Mouse (Mus musculus): ENCODE results near the gene Abraxas2. TPM values are rescaled to one million over a fixed set of nuclear protein-coding genes. Genes with fewer than 3 reads are reported as not detected.
A peak's percentile ranks its signal among the peaks of the same experiment; 100 is the strongest.

Abraxas2 gene
- polyA plus RNA-seq, 1 experiment from 2014 or later: 73.6 TPM

DNA sequence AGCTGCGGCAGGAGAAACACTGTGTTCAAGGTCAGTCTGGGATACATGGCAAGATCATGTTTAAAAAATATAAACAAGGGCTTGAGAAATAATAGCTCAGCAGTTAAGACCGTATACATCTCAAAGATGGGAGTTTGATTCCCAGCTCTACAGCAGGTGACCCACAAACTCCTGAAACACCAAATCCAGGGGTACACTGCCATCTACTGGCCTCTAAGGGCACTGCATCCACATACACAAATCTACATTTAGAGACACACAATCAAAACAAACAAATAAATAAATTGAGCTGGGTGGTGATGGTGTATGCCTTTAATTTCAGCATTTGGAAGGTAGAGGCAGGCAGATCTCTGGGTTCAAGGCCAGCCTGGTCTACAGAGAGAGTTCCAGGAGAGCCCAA lies 39.2 kb downstream of the Abraxas2 start:
- Histone ChIP-seq H3K4me3 (ENCODE audit: inconsistent target) (no peak overlapping the region), H3K27ac (no peak overlapping the region), H3K79me2 (ENCODE audit: inconsistent target) (no peaks in the 10 kb centered on the region), H3K36me3 (ENCODE audit: inconsistent target) (no peaks in the 10 kb centered on the region)
- 88% methylated on average over 2 of the region's 2 CpGs for WGBS (ENCODE audit: missing documents)

DNA sequence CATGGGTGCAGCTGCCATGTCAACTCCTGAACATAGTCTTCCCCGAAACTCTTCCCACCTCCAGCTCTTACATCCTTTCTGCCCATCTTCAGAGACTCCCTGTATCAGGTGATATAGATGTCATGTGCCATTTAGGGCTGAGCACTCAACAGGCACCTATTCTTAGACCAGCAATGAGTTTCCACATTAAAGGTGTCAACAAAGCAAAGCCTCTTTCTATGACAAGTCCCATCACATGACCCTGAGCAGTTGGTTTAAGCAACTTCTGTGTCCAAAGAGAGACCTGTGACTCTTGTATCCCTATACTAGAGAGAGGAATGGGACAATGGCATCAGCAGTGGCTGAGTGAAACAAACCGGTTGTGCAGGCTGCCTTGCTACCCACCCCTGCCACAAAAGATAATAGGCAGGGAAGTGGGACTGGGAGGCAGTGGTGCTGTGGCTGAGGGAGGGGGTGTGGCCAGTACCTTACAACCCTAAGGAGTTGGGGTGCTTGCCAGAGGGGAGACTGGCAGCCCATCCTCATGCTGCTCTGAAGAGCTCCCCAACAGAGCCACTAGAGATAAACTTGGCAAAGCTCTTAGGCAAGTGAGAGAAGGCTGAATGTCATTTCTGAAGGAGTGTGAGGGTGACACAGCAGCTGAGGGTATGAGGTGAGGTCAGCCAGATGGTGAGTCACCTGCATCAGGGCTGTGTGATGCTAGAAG lies 42.0 kb downstream of the Abraxas2 start:
- H3K4me3 ChIP-seq (ENCODE audit: inconsistent target): no peak overlapping the region
- H3K27ac ChIP-seq: no peak overlapping the region
- no peaks in the 10 kb centered on the region for H3K79me2 ChIP-seq (ENCODE audit: inconsistent target)
- WGBS (ENCODE audit: missing documents): 64% methylated on average over 2 of the region's 2 CpGs
- H3K36me3 ChIP-seq (ENCODE audit: inconsistent target): no peaks in the 10 kb centered on the region

DNA sequence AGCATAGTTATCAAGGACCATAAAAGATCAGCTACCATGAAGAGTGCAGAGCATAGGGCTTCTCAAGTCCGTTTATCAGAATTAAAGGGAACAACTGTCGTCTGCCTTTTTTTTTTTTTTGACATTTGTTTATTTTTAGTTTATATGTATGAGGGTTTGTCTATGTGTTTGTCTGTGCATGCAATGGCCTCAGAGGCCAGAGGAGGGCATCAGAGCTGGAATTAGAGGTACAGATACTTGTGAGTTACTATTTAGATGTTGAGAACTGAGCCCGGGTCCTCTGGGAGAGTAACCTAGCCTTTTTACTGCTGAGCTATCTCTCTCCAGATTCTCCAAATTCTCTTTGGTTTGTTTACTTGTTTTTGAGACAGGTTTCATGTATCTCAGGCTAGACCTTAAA lies 44.8 kb downstream of the Abraxas2 start:
- Histone ChIP-seq H3K27ac (no peak overlapping the region), H3K4me3 (ENCODE audit: inconsistent target) (no peak overlapping the region), H3K79me2 (ENCODE audit: inconsistent target) (no peaks in the 10 kb centered on the region), H3K36me3 (ENCODE audit: inconsistent target) (no peaks in the 10 kb centered on the region)
- WGBS (ENCODE audit: missing documents): 82% methylated on average over 3 of the region's 3 CpGs

DNA sequence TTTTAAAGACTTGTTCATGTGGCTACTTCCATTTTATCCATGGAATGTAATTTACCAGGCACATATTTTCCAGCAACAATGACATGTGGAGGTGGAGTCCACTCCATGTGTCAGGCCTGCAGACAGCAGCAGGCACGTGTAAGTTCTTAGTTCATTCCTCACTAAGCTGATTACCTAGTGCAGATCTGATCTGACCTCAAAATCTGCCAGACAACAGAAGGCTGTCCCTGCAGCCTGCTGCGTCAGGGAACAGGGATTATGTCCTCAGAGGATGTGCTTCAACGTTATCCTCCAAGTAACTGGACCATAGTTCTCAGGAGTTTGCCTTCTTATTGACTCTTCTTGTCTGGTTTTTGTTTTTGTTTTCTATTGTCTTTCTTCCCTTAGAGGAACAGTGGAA lies 62.9 kb downstream of the Abraxas2 start:
- no peak overlapping the region for H3K27ac ChIP-seq
- H3K4me3 ChIP-seq (ENCODE audit: inconsistent target): no peak overlapping the region
- 87% methylated on average over 3 of the region's 3 CpGs for WGBS (ENCODE audit: missing documents)
- no peaks in the 10 kb centered on the region for H3K36me3 ChIP-seq (ENCODE audit: inconsistent target)
- no peaks in the 10 kb centered on the region for H3K79me2 ChIP-seq (ENCODE audit: inconsistent target)

DNA sequence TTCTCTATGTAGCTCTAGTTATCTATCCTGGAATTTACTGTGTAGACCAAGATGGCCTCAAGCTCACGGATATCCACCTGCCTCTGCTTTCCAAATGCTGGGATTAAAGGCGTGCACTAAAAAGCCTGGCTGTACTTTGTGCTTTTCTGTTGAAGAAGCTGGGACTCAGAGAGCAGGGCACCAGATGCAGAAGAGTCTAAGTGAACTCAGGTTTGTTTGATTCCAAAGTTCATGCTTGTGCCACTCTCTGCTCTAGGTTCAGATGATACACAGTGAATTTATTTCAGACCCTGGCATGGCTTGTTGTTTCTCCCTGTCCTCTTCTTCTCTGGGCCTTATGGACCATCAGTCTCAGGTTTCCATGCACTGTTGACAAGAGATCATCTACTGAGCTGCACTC lies 66.2 kb downstream of the Abraxas2 start:
- 91% methylated on average over 2 of the region's 2 CpGs for WGBS (ENCODE audit: missing documents)
- Histone ChIP-seq H3K4me3 (ENCODE audit: inconsistent target) (no peak overlapping the region), H3K27ac (no peak overlapping the region), H3K36me3 (ENCODE audit: inconsistent target) (no peaks in the 10 kb centered on the region), H3K79me2 (ENCODE audit: inconsistent target) (no peaks in the 10 kb centered on the region)

DNA sequence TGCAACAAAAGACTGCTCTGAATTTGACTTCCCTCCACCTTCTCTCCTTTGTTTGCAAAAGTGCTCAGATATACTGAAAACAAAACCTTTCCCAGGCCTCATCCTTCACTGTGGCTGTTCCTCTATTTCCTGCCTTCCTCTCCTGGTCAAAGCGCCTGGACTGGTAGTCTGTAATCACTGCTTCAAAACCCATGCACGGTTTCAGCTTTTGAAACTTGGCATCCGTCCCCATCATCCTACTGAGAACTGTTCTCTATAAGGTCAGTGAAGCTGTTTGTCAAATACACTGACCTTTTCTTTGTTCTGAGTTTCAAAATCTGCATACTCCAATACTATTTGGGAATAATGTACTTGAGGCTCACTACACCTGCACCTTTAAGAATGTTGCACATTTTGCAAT lies 68.2 kb downstream of the Abraxas2 start:
- no peak overlapping the region for H3K27ac ChIP-seq
- 70% methylated on average over 3 of the region's 3 CpGs for WGBS (ENCODE audit: missing documents)
- peaks cover 6% of the 10 kb centered on the region for H3K79me2 ChIP-seq (ENCODE audit: inconsistent target)
- H3K4me3 ChIP-seq (ENCODE audit: inconsistent target): no peak overlapping the region
- no peaks in the 10 kb centered on the region for H3K36me3 ChIP-seq (ENCODE audit: inconsistent target)

DNA sequence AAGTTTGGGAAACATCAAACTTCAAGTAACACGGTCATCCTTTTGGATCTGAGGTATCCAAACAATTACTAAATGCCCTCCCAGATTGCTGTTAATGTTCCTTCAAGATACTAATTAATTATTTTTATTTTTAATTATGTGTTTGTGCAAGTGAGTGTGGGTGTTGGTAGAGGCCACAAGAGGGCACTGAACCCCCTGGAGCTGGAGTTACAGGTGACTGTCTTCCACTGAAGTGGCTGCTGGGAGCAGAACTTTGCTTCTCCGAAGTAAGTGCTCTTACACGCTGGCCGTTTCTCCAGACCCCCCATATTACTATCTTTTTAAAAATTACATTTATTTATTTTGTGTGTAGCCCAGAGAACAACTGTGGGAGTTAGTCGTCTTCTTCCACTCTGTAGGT lies 71.0 kb downstream of the Abraxas2 start:
- H3K4me3 ChIP-seq (ENCODE audit: inconsistent target): peak overlapping the region; percentile 72
- peak overlapping the region; percentile 48; the same call in 1 of the 2 replicates for H3K27ac ChIP-seq
- no peaks in the 10 kb centered on the region for H3K36me3 ChIP-seq (ENCODE audit: inconsistent target)
- H3K79me2 ChIP-seq (ENCODE audit: inconsistent target): peaks cover 35% of the 10 kb centered on the region
- WGBS (ENCODE audit: missing documents): 81% methylated on average over 4 of the region's 5 CpGs

DNA sequence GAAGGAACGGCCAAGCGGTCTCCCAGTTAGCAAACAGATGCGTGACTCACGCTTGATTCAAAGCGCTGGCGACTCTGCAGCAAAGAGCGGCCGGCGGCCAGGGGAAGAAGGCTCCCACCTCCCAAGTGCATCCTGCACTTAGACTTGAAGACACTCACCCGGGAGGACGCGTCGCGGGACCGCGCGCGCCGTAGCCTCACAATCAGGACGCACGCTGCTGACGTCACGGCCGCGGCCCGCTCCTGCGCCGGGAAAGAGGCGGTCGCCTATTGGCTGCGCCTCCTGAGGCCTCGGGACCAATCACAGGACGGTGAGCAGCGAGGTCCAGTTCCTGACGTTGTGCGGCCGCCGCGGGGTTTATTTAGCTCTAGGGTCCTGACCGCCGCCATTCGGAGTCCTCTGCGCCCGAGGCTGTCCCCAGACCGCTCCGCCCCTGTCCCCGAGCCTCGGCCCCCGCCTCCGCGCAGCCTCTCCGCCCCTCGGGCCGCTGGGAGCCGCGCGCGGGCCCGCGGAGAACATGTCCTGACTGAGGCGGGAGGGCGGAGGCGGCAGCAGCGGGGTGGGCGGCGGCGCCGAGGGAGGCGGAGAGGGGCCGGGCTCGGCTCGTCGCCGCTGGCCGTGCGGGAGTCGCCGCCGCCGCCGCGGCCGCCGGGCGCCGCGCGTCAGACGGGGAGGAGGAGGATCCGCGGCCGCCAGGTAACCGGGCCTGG lies 72.0 kb downstream of the Abraxas2 start, which contains the start of gene Zranb1:
TSS of gene Zranb1 (plus strand) at position 293 of the 710 bp plus-strand sequence.
- Histone ChIP-seq H3K27ac (peak within 1 kb of the TSS; percentile 60), H3K4me3 (ENCODE audit: inconsistent target) (peak within 1 kb of the TSS; percentile 93), H3K36me3 (ENCODE audit: inconsistent target) (no peaks in the 10 kb centered on the region), H3K79me2 (ENCODE audit: inconsistent target) (peaks cover 44% of the 10 kb centered on the region)
- under 1% methylated on average over 87 of the region's 93 CpGs for WGBS (ENCODE audit: missing documents)

DNA sequence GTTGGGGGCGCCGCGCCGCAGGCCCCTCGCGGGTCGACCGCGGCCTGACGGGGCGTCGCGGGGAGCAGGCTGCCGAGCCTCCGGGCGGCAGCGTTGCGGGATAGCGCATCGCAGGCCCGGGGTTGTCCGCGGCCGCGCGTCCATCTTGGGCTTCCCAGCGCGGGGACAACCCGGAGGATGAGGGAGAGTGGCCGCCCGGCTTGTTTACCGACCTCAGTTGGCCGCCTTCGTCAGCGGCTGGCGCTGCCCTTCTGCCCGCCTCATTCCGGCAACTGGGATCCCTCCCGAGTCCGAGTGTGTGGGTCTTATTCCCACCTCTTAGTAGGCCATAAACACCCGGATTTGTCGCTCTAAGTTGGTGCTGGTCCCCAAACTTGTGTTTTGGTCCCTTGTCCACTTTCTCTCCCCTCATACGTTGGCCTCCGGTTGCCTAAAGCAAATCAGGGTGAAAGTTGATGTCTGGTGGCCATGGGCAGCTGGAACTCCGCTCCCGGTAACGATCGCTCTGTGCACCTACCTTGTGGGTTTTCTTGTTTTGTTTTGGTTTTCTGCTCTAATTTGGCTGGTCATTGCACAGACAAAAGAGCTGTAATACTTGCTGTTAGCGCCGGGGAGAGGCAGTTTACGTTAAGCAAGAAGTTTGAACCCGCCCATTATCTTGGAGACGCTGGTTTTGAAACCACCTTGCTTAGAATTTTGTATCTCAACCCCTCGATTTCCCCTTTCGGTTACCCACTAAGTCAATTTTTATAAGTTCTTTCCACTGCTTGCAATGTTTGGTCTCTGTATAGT lies 72.7 kb downstream of the Abraxas2 start:
- Histone ChIP-seq H3K4me3 (ENCODE audit: inconsistent target) (peak overlapping the region; percentile 93), H3K79me2 (ENCODE audit: inconsistent target) (peaks cover 52% of the 10 kb centered on the region), H3K36me3 (ENCODE audit: inconsistent target) (no peaks in the 10 kb centered on the region), H3K27ac (peak overlapping the region; percentile 60)
- WGBS (ENCODE audit: missing documents): under 1% methylated on average over 43 of the region's 55 CpGs

DNA sequence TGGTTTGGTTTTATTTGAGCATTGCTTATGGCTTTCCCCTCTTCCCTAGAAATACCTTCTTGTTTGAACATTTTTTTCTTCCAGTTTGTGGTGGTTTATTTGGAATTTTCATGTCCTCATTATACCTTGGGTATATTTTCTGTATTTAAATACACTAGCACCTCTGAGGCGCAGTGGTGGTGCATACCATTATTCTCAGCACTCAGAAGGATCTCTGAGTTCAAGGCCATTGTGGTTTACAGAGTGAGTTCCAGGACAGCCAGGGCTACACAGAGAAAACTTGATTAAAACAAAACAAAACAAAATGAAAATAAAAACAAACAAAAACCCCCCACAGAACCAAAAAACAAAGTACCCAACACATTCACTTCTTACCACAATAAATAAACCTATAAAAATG lies 74.3 kb downstream of the Abraxas2 start:
- 96% methylated on average over 1 of the region's 1 CpGs for WGBS (ENCODE audit: missing documents)
- no peaks in the 10 kb centered on the region for H3K36me3 ChIP-seq (ENCODE audit: inconsistent target)
- H3K4me3 ChIP-seq (ENCODE audit: inconsistent target): no peak overlapping the region
- peaks cover 68% of the 10 kb centered on the region for H3K79me2 ChIP-seq (ENCODE audit: inconsistent target)
- no peak overlapping the region for H3K27ac ChIP-seq

Other genes with a start within 250 kb of the Abraxas2 start
- gene Lhpp, start 248.6 kb upstream of the Abraxas2 start, polyA plus RNA-seq (2018): 15.6 to 23.7 TPM (median 21.2 TPM) in 3 replicates
- gene Fam53b, start 45.3 kb upstream of the Abraxas2 start, polyA plus RNA-seq (2018): 28.5 to 45.3 TPM (median 29.8 TPM) in 3 replicates
- gene Eef1akmt2, start 6.6 kb upstream of the Abraxas2 start, polyA plus RNA-seq (2018): 15.2 to 18.8 TPM (median 17.1 TPM) in 3 replicates
- 10.1 to 17.5 TPM (median 10.4 TPM) in 3 replicates for gene Zranb1, start 71.9 kb downstream of the Abraxas2 start, polyA plus RNA-seq (2018)